Mouse (Mus musculus) myocyte (in vitro differentiated cells): Measurements from ENCODE around the gene C530025M09Rik.

Experiments used
- MAX ChIP-seq: IDR thresholded peaks from one replicate; pipeline ENCODE4 v1.6.1; 2011; ENCODE audit warnings: low read depth, mild to moderate bottlenecking, control low read depth
- USF1 ChIP-seq: IDR thresholded peaks from one replicate; pipeline ENCODE4 v1.6.1; 2011; ENCODE audit warnings: low read depth, mild to moderate bottlenecking, control low read depth, moderate library complexity

DNA sequence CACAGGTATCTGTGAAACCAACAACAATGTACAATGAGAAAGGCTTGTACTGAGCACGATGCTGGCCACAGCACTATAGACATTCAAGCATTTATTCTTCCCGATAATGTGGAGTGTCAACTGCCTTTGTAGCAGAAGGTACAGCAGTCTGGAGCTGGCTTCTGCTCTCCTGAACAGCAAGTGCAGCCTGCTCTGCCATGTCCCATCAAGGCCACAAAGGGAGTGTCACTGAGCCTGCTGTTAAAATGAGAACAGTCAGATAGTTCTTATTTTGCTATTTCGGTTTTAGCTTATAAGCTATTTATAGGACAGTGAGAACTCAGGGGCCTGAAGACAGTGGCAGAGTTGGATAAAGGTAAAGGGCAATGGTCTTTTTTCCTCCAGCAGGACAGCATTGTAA lies 11.3 kb downstream of the C530025M09Rik start:
- TF ChIP-seq USF1: no peak
- TF ChIP-seq MAX: no peak
